Mouse (Mus musculus) naive thymus-derived CD4-positive, alpha-beta T cell, adult 2 months (primary cell): ENCODE measurements at regions not wholly inside any gene's neighbourhood (a gene's known extent, or its start where the extent isn't known, plus 50 kb on each side); places are given as distances from the start of the nearest gene placed in this dataset.

ENCODE experiments used
- DNase-seq: peaks from one replicate; pipeline ENCODE4 v3.0.0-alpha.2; 2011; ENCODE audit warnings: low read depth

DNA sequence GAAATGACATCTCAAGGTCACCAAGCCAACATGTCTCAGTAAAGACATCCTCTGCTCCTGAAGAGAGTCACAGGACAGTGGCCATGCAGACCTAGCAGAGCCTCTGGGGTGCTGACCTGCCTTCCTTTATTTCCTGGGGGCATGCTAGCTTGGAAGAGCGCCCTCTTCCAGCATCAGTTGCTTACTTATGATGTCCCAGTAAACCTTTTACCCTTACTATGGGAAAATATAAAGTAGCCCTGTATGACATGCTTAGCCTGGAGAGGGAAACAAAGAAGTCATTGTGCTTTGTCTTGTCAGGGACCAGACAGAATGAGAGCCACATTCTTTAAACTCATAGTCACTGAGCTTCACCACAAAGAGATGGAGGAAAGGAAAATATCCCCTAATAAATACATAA, 82.9 kb downstream of the Postn start:
- no peak for DNase-seq

DNA sequence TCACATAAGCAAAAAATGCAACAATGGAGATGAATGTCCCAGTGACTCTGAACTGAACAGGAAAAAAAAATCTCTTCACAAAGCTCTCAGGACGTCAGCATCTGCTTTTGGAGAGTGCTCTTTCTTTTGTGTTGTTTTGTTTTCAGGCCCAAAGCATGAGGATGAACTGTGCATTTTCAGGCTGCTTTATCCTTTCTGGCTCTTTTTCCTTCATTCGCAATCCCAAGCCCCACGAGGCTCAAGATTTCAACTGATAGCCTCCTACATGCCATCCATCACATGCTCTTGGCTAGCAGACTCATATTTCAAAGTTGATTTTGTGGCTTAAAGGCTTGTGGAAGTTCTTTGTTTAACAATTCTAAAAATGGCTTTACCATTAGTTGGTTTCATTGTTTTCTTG, 86.0 kb downstream of the Postn start:
- no peak for DNase-seq

DNA sequence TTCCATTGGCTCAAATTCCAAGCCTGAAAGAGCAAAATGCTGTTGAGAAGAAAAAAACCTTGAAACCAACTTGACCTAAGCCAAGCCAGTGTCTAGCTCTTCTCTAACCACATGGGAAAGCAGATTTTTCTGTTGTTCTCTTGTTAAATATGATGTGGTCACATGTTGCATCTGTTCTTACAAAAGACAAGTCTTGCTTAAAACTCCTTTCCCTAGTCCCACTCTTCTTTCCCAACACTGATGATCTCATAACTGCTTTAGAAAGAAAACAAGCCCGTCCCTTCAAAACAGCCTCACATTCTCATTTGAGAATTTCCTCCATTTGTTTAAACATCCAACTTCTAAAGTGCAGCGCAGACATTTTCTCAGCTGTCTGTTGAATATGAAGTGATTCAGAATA, 96.5 kb downstream of the Postn start:
- no peak for DNase-seq

DNA sequence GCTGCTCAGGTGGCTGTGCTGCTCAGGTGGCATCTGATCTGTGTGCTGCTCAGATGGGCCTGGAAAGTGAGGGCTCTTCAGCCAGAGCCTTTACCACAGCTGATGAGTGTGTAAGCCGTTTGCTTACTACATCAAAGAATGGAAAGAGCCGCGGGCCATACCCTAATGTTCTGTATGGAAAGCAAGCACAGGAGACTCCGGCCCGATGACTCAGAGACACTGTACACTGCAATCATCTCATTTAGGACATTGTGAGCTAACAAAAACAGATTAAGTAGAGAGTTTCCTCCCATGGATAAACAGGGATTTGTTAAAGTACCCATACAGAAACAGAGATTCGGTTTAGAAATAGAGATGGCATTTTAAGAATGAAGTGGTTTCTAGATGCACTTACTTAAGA, 100.5 kb downstream of the Postn start:
- DNase-seq: no peak

DNA sequence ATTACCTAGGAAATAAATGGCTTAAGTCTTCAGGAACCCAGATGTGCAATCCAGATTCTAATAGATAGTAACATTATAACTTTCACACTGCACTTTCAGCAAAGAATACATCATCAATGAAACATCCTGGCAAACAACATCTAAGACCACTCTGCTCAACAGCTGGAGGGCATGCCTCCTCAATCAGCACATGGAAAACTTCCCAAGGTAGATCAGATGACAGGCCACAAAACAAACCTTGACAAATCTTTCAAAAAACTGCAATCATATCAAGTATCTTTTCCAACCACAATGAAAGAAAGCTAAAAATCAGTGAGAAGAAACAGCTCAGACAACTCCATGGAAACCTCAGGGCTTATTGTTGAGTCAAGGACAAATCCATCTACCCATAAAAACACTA, 105.2 kb downstream of the Postn start:
- DNase-seq: no peak

DNA sequence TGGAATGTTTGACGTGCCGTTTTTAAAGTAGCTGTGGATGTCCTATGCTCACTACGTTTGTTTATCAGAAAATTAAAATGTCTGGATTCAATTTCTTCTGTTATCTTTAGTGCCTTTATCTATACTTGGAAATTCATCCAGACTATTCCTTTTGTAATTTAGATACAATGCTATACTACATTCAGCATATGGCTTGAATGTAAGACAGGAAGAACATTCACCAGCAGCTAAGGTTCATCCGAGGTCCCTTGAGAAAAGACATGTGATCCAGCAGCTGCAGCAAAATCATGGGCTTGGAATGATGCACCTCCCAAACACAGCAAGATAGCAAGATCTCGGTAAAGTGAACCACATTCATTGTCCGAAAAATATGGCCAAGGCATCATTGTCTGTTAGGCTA, 113.3 kb downstream of the Postn start:
- DNase-seq: no peak

DNA sequence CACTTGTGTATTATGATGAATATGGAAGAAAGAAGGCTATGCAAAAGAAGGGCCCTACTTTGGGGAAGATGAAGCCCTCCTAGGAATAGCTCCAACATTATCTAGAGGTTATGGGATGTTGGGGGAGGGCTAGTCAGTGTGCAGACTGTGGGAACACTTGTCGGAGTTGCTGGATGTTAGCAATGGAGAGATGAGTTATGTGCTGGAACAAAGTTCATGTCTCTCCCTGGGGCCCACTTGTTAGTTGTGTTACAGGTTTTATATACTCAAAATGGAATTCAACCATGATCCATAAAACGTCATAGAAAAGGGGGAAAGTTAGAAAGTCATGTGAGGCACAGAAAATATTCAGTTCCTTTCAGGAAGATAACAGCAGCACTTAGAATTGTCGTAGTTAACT, 115.0 kb downstream of the Postn start:
- DNase-seq: no peak

DNA sequence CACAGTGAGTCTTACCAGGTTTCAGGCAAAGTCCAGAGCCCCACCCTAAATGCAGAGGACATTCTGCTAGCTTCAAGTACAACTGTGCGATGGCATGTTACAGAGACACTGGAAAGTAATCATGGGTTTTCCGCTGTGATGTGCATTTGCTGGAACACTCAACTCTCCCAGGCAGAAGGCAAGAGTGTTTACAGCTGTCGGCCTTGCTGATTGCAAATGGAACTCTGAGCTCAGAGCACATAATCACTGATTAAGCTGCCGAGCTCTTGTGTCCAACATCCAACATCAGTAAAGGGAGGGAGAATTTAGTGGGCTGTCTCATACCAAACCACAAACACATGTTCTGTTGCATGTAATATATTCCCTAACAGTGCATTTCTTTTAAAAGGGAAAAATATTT, 117.1 kb downstream of the Postn start:
- DNase-seq: no peak

DNA sequence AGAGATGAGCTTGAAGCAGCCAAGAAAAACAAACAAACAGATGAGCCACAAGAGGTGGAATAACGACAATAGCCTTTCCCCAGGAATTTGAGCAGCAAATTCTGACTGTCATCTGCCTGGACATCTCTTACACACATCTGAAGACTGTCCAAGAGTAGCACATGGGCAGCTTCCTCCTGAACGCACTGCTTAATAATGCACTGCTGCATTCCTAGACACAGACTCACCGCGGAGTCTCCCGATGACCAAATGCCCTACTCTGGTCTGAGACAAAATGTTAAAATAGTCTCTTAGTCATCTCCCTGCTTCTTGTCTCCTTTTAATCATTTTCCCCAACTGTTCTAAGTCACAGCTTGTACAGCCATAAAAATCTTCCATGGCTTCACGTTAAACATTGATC, 119.3 kb downstream of the Postn start:
- no peak for DNase-seq

DNA sequence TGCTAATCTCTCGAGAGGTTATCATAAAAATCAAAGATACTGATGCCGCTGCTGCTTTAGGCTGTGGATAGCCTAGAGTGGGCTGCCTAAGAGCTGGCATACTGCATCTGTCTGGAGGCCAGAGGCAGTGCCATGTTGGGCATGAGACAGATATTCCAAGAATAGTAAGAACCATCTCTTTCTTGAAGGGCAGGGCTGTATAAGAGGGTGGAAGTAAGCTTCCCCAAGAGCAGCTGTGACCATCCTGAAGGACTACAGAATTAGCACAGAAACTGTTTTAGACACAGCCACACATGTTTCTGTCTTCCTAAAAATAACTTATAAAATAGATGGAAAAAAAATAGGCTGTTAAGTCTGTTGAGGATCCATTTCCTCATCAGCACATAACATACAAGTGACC, 126.4 kb downstream of the Postn start:
- no peak for DNase-seq

DNA sequence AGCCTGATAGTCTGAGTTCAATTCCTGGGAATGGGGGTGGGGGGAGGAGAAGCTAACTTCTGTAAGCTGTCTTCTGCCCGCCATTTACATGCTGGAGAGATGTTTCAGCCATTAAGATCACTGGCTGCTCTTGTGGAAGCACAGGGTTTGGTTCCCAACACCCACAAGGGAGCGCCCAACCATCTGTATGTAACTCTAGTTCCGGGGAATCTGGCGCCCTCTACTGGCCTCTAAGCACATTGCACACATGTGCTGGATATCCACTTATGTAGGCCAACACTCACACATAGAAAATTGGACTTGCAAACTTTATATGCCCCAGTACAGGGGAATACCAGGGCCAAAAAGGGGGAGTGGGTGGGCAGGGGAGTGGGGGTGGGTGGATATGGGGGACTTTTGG, 126.9 kb downstream of the Postn start:
- DNase-seq: peak; percentile 4

DNA sequence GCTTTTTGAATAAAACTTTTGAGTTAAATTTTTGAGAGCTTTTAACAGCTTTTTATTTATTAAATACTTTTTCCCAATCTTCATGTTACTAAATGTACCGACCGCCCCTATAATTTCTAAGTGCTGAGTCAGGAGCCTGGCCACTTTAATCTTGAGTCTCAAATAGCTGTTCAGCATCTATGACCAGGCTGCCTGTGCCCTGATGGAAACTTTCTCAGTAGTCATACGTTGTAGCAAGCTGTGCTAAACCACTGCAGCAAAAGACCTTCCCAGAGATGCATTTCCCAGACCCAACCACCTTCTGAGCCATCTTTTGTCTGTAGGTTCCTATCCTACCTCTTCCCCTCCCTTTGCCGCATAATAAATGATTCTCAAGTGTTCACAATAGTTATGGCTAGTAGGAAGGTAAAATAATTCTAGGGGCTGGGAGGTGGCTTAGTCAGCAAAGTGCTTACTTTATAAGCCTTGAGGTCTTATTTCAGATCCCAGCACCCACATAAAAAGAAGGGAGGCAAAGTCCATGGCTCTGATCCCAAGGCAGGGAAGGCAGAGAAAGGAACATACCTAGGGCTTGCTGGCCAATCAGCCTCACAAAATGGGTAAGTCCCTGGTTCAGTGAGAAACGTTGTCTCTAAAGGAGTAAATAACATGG, 129.5 kb downstream of the Postn start:
- no peak for DNase-seq

DNA sequence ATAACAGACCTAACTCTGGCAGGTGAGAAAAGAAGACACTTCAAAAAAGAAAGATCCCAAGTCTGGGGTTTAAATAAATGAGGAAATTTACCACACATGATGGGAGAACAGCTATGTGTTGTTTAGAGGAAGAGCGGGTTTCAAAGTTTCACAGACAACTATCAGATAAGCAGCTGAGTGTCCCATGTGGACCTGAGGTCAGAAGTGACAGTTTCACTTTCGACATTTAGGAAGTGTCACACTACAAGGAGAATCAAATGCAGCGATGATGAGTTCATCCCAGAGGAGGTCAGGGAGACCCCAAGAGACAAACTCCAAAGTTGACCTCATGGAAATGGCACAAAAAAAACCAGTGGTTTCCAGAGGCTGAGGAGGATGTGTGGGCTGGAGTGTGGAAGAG, 132.7 kb downstream of the Postn start:
- DNase-seq: no peak

DNA sequence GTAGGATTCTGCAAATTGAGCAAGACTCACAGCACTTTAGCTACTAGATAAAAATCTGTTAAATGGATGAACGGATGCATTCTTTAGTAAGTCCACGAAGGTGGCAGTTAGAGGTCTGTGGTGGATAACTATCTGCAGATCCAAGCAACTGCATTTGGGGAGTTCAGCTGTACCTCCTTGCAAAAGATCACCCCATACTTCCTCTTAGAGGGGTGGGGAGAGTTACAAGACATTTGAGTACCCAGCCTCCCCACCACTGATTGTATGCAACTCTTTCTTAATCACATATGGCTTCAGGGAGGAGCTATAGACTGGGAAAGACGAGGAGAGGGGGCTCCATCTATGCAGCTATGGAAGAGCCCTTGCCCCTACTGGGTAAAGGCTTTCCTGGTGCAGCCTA, 144.1 kb downstream of the Postn start:
- DNase-seq: no peak

DNA sequence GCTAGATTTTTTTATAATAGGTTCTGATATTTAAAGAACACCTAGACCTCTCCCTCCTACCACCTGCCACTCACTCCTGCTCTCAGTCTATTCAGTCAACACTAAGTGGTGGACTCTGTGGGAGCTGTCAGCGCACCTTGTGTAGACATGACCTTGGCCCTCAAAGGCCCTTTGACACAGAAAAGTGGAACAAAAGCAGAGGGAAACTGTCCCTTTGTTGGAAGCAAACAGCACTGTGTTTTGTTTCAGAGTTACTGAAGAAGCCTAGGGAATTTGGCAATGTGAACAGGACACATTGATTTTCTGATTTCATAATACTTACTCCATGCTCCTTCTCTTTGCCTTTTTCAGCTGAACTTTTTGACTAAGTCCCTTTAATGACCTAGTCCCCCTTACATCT, 146.7 kb downstream of the Postn start:
- no peak for DNase-seq

DNA sequence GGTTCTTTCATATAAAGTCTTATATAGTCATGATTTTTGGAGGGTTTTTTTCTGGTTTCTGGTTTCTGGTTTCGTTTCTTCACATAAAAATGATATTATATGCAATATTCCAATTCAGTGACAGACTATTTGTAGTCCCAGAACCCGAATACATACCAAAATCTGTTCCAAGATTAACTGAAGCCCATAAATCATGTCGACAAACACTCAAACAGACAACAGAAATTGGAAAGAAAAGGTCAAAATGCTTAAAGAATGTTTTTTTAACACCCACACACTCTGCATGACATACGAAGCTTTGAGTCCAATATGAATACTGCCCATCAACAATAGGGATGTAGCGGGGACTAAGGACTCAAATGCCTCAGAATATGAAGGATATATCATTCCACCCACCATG, 148.0 kb downstream of the Postn start:
- no peak for DNase-seq

DNA sequence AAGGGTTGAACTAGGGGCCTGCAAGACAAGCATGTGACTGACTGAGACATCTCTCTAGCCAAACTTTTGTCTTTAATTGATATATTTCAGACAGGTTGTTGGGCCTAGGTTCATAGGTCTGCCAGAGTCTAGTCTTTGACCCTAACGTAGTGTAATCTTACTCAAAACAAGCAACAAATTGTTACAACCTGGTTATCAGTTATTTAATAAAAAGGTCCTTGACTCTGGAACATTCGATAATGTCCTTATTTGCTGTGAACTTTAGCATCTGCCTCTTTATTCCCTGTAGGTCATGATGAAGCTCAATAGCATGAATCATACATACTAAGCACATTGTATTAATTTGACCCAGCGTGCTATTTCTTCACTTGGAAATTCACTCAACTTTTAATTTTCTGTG, 156.3 kb downstream of the Postn start:
- DNase-seq: no peak

DNA sequence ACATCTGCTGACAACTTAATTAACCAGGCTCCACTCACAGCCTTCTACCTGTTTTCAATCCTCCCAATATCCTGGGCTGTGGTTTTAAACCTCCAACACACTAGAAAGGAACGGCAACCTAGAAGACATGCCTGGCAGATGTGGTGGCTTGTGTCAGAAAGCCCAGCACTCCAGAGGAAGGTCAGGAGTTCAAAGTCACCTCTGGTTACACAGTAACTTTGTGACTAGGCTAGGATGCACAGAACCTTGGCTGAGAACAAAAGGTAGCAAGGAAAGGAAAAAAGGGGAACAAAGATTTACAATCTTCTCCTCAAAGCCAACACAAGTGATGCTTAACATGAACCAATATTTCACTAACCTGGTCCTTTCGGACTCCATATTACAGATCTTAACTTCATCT, 161.8 kb downstream of the Postn start:
- DNase-seq: no peak

DNA sequence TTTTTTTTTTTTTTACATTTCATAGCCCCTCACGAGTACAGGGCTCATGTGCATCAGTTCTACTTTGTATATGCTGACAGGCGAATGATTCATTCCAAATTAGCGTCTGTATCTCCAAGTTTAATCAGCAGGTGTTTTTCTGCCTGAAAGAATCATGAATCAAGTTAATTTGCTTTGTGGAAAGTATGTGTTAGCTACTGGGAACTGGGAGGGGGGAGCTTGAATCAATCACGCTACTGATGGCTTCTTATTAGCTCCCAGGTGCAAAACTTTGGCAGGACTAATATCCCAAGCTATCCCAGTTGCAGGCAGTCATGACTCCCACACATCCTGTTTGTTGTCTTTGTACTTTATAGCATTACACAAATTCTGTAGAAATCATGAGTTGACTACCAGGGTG, 165.7 kb downstream of the Postn start:
- DNase-seq: no peak

DNA sequence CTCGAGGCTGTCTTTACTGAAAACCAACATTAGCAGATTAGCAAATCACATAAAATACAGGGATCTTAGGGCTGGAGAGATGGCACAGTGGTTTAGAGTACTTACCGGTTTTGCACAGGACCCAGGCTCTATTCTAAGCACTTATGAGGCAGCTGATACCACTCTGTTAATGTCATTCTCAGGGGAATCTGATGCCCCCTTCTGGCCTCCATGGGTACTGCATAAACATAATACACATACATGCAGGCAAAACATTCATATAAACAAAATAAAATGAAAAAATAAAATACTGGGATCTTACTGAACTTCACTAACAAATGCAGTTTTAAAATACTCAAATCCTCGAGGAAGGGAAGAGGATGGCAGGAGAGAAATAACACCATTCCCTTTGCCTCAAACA, 164.3 kb upstream of the Supt20 start:
- DNase-seq: peak; percentile 33

DNA sequence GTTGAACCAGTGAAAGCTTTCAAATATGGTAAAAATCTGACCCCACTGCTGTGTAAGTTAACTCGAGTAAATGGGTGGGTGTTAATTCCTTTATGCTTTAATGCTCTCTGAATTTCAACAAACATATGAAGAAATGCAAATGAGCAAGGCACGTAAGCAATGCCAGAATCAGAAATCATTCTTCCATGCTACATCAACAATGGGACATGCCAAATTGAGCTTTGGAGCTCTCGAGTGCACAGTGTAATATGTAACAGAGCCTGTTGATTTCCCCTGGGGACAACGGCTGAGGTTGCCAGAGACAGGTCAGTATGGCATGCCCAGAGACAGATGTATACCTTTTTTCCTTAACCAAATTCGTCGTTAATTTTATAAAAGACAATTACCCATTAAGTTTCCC, 162.4 kb upstream of the Supt20 start:
- no peak for DNase-seq

DNA sequence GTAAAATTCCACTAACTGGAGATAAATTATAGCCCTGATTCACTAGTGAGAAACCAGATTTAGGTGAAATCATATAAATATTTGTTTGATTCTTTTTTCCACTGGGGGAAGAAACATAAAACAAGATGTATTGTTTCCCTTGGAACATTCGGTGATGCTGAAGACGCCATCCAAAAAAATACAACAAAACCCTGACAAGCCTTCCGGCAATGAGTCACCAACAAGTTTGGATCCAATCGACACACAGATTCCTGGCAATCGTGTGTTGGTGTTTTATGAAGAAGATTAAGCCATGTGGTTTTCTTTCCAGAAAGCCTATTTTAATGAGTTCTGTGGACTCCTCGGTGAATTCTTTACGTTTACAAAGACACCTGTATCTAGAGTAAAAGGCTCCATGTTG, 157.2 kb upstream of the Supt20 start:
- no peak for DNase-seq

DNA sequence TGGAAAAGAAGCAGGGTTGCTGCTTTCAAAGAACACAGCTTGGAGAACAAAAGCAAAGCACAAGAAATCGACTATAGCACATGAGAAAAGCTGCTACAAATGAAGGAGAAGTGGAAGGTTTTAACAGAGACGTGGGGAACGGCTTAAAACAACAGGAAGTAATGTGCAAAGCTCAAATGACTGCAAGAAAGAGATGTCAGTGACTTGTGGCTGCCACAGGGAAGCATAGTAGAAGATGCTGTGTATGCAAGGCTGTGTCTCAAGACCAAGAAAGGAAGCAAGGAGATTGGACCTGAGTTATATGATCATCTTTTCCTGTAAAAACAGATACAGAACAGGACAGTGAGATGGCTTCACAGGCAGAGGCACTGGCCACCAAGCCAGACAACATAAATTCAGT, 154.6 kb upstream of the Supt20 start:
- no peak for DNase-seq

DNA sequence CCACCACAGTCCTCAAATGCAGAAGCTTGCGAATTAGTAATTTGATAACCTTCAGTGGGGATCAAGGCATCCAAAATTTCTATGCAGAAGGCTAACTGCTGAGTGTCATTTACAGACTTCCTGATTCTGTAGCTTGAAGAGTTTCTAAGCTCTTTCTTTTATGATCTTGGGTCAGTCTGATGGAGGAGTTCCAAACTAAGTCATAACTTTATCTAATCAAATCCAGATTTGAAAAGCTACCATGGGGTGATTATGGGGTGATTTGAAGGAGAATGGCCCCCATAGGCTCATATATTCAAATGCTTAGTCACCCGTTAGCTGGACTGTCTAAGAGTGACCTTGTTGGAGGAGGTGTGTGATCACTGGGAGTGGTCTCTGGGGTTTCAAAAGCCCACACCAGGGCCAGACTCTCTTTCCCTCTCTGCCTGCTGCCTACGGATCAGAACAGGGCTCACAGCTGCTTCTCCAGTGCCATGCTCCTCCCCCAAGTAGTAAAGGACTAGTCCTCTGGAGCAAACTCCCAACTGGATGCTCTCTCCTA, 152.0 kb upstream of the Supt20 start:
- no peak for DNase-seq

DNA sequence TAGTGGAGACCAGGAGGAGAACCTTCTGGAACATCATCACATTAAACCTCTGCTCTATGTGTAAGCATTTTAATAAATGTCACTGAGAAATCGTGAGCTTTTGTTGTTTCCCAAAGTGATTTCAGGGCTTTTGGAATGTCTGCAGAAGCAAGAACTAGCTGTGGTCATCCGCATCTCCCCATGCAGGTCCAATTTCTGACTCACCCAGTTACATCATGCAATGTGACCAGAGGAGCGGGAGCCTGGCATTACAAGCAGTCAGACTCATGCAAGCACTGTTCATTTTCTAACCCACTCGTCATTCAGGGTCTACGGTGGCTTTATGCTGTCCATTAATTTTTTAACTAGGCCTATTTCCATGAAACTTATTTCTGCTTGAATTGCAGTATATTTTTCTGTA, 151.2 kb upstream of the Supt20 start:
- DNase-seq: no peak
